Mouse (Mus musculus): ENCODE measurements around the gene Ephb4.

GRCm38 (mm10) chr5:137337190-137337589 lies 12.7 kb upstream of the Ephb4 start:
- no peak for TF ChIP-seq CTCF (IDR thresholded peaks at IDR 0.05; ENCODE audit: low read depth)
- no peak for TF ChIP-seq EP300 (IDR thresholded peaks at IDR 0.05; ENCODE audit: low read depth)

All from liver, postnatal 0 days (tissue).